Mouse (Mus musculus) kidney, embryonic 14.5 days (tissue): ENCODE measurements around the gene Nrxn2. TPM values are rescaled to one million over a fixed set of nuclear protein-coding genes. Genes with fewer than 3 reads are reported as not detected.

Experiments
- ATAC-seq: fragments of 200-750 bp; cut with Nextera tagmentation; 2 replicates; pipeline ENCODE4 v1.8.0; 2017; ENCODE audit warnings: moderate number of reproducible peaks, mild to moderate bottlenecking, moderate TSS enrichment, moderate library complexity; ENCODE audit not compliant: low FRiP score, low TSS enrichment
- H3K27ac ChIP-seq: fragments of 300-500 bp; sonication (generic); 2 replicates; pipeline ENCODE4 v1.5.1; 2014; ENCODE audit warnings: low read depth, mild to moderate bottlenecking, low read length, moderate library complexity, mixed read lengths
- H3K27me3 ChIP-seq: fragments of 300-500 bp; sonication (generic); 2 replicates; pipeline ENCODE4 v1.6.1; 2014; ENCODE audit warnings: mild to moderate bottlenecking, low read length; ENCODE audit not compliant: control insufficient read depth, insufficient read depth
- H3K36me3 ChIP-seq: fragments of 300-500 bp; sonication (generic); 2 replicates; pipeline ENCODE4 v1.6.1; 2014; ENCODE audit warnings: low read length, mixed read lengths; ENCODE audit not compliant: control insufficient read depth, insufficient read depth
- H3K4me1 ChIP-seq: fragments of 300-500 bp; sonication (generic); 2 replicates; pipeline ENCODE4 v1.6.1; 2014; ENCODE audit warnings: low read length, mixed read lengths; ENCODE audit not compliant: control insufficient read depth, insufficient read depth
- H3K4me2 ChIP-seq: fragments of 300-500 bp; sonication (generic); replicated peaks from 2 replicates; pipeline ENCODE4 v1.6.1; 2014; ENCODE audit warnings: low read depth, mild to moderate bottlenecking, low read length
- H3K4me3 ChIP-seq: fragments of 300-500 bp; sonication (generic); 2 replicates; pipeline ENCODE4 v1.5.1; 2014; ENCODE audit warnings: mild to moderate bottlenecking, low read length
- H3K9ac ChIP-seq: fragments of 300-500 bp; sonication (generic); 2 replicates; pipeline ENCODE4 v1.6.1; 2014; ENCODE audit warnings: low read depth, mild to moderate bottlenecking, low read length, moderate library complexity
- H3K9me3 ChIP-seq: fragments of 300-500 bp; sonication (generic); 2 replicates; pipeline ENCODE4 v1.6.1; 2016; ENCODE audit warnings: low read length; ENCODE audit not compliant: control insufficient read depth
- WGBS: fragments of 180-500 bp; shearing (Covaris S2); extraction: QIAGEN DNeasy Blood & Tissue Kit; methylation state at CpG from one replicate; pipeline ENCODE4 v1.1.7; 2014; 5-methylcytosine and 5-hydroxymethylcytosine counted together
- polyA plus RNA-seq: library from polyadenylated mRNA; unstranded; fragments of >200 nt; fragmentation: Nextera tagmentation; extraction: Ambion mirVana; gene quantifications from 2 replicates; pipeline ENCODE4 v1.2.1, GENCODE M21; 2014

Gene Nrxn2
- polyA plus RNA-seq, 1 experiment from 2014 or later, result 5.4 TPM

- Histone ChIP-seq H3K9me3 (no peaks in the 10 kb centered on the region), H3K36me3 (no peaks in the 10 kb centered on the region), H3K9ac (no peak overlapping the region), H3K27me3 (peaks cover 4% of the 10 kb centered on the region), H3K27ac (no peak overlapping the region), H3K4me3 (no peak overlapping the region), H3K4me2 (no peak overlapping the region), H3K4me1 (peaks cover 5% of the 10 kb centered on the region; the same call in 1 of the 2 replicates)
- 83% methylated on average over 8 of the region's 8 CpGs for WGBS
- no peak for ATAC-seq
These were observed 11.4 kb upstream of the Nrxn2 start for GRCm38 (mm10) chr19:6407109-6407508.

DNA sequence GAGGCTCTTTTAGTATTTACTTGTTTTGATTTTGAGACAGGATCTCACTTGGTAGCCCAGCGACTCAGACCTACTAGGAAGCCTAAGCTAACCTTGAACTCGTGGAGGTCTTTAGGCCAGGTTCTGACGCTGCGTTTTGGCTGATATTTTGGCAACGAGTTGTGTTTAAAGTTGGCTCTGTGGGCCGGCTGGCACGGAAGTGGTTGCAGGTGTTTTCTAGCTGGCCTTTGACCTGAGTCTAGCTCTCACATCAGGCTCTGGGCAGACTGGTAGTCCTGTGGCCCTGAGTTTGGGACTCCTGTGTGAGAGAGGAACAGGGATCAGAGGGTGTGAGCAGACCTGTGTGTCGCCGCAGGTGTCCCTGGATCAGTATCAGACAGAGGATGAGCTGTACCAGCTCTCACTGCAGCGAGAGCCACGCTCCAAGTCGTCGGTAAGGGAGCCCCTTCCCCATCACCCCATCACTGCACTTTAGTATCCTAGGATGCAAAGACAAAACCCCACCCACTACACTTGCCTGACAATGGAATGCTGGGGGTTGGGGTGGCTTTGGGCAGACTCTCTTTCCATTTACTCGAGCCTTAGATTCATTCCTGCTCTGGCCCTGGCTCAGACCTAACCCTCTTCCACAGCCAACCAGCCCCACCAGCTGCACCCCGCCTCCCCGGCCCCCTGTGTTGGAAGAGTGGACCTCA, 10.6 kb upstream of the Nrxn2 start:
- Histone ChIP-seq H3K27ac (no peak overlapping the region), H3K4me1 (no peaks in the 10 kb centered on the region), H3K36me3 (no peaks in the 10 kb centered on the region), H3K27me3 (peaks cover 4% of the 10 kb centered on the region), H3K9ac (no peak overlapping the region), H3K9me3 (no peaks in the 10 kb centered on the region), H3K4me2 (no peak overlapping the region), H3K4me3 (no peak overlapping the region)
- 60% methylated on average over 16 of the region's 16 CpGs for WGBS
- no peak for ATAC-seq

GRCm38 (mm10) chr19:6408749-6409148, 9.8 kb upstream of the Nrxn2 start:
- Histone ChIP-seq H3K4me1 (no peaks in the 10 kb centered on the region), H3K4me3 (no peak overlapping the region), H3K4me2 (no peak overlapping the region), H3K9me3 (no peaks in the 10 kb centered on the region), H3K27me3 (peaks cover 2% of the 10 kb centered on the region), H3K36me3 (no peaks in the 10 kb centered on the region), H3K27ac (no peak overlapping the region), H3K9ac (no peak overlapping the region)
- no peak for ATAC-seq
- WGBS, result 79% methylated on average over 8 of the region's 8 CpGs

GRCm38 (mm10) chr19:6409176-6409575, 9.4 kb upstream of the Nrxn2 start:
- H3K4me3 ChIP-seq, result no peak overlapping the region
- 81% methylated on average over 5 of the region's 5 CpGs for WGBS
- no peaks in the 10 kb centered on the region for H3K27me3 ChIP-seq
- no peaks in the 10 kb centered on the region for H3K9me3 ChIP-seq
- H3K9ac ChIP-seq, result no peak overlapping the region
- H3K4me2 ChIP-seq, result no peak overlapping the region
- ATAC-seq, result no peak
- H3K4me1 ChIP-seq, result no peaks in the 10 kb centered on the region
- no peak overlapping the region for H3K27ac ChIP-seq
- no peaks in the 10 kb centered on the region for H3K36me3 ChIP-seq

- Histone ChIP-seq H3K4me3 (no peak overlapping the region), H3K4me2 (no peak overlapping the region), H3K9ac (no peak overlapping the region), H3K36me3 (no peaks in the 10 kb centered on the region), H3K4me1 (no peaks in the 10 kb centered on the region), H3K27ac (no peak overlapping the region), H3K27me3 (no peaks in the 10 kb centered on the region), H3K9me3 (no peaks in the 10 kb centered on the region)
- no peak for ATAC-seq
- 82% methylated on average over 5 of the region's 5 CpGs for WGBS
These were observed 8.6 kb upstream of the Nrxn2 start for GRCm38 (mm10) chr19:6409936-6410335.

GRCm38 (mm10) chr19:6412798-6413197, 5.7 kb upstream of the Nrxn2 start:
- Histone ChIP-seq H3K27ac (no peak overlapping the region), H3K4me1 (0 out of 2 replicates have a peak, but pooled peaks cover 9% of the 10 kb centered on the region), H3K9me3 (no peaks in the 10 kb centered on the region), H3K4me3 (no peak overlapping the region), H3K27me3 (no peaks in the 10 kb centered on the region), H3K36me3 (no peaks in the 10 kb centered on the region), H3K9ac (peak overlapping the region; percentile 7; the same call in 1 of the 2 replicates), H3K4me2 (peak overlapping the region; percentile 10; the same call in 1 of the 2 replicates)
- WGBS, result 48% methylated on average over 14 of the region's 14 CpGs
- ATAC-seq, result no peak

GRCm38 (mm10) chr19:6415454-6415853, 3.1 kb upstream of the Nrxn2 start:
- Histone ChIP-seq H3K9ac (no peak overlapping the region), H3K27me3 (peaks cover 23% of the 10 kb centered on the region), H3K4me3 (no peak overlapping the region), H3K4me2 (no peak overlapping the region), H3K4me1 (0 out of 2 replicates have a peak, but pooled peaks cover 17% of the 10 kb centered on the region), H3K9me3 (no peaks in the 10 kb centered on the region), H3K36me3 (no peaks in the 10 kb centered on the region), H3K27ac (no peak overlapping the region)
- no peak for ATAC-seq
- WGBS, result 46% methylated on average over 6 of the region's 6 CpGs

DNA sequence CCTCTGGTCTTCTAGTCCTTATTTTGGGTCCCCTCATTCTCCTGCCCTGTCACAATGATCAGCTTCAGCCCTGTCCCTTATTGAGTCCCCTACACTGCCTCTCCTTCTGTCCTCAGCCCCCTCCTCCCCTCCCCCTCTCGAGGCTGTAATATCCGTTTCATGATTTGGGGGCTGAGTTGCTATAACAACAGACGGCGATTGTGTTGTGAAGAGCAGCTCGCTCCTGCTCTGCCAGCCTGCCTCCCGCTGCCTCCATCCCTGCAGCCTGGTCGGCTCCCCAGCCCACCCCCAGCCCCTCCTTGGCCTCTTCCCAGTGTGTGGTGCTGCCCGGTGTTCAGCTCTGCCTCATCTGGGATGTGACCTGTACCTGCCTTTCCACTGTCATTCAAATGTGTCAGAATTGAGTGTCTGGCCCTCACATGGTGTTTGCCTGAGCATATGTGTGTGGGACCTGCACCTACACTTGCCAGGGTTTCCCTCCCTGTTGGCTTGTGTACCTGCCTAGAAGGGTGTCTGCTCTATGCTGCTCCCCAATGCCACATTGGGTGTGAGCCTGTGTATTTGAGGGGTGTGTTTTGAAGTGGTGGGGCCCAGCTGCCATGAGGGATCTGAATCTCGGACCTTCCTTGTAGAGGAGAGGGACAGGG, 2.3 kb upstream of the Nrxn2 start:
- Histone ChIP-seq H3K36me3 (no peaks in the 10 kb centered on the region), H3K27me3 (peaks cover 31% of the 10 kb centered on the region), H3K27ac (no peak overlapping the region), H3K4me2 (no peak overlapping the region), H3K9ac (no peak overlapping the region), H3K4me1 (0 out of 2 replicates have a peak, but pooled peaks cover 17% of the 10 kb centered on the region), H3K4me3 (no peak overlapping the region), H3K9me3 (no peaks in the 10 kb centered on the region)
- ATAC-seq, result no peak
- 9% methylated on average over 9 of the region's 9 CpGs for WGBS
